13 mouse cellular contexts compared by ENCODE assay signal in genomic region chr10:81259225-81259884, GRCm38 (mm10). TPM values are rescaled to one million over a fixed set of nuclear protein-coding genes. Genes with fewer than 3 reads are reported as not detected.
DNase-seq lines count a peak whose midpoint lies in the region; ATAC-seq and TF ChIP-seq lines count a peak whose summit lies in the region.
"Had no signal": no experiment of that assay in that cellular context is flagged by ENCODE, and none has a peak within 500 bp of the region (broad histone marks: within the 10 kb centered on the region; RNA-seq: fewer than 3 reads in every experiment).

No protein-coding gene starts in this region.

- H3K4me2 ChIP-seq in midbrain, embryonic 12.5 days (replicated peaks): 0 out of 2 replicates have a peak overlapping the region, but pooled peaks have one; percentile 3
- H3K4me2 ChIP-seq in liver, postnatal 0 days (ENCODE audit: low read depth, low read length): no peak overlapping the region
- no peak overlapping the region for H3K4me2 ChIP-seq in intestine, embryonic 16.5 days (ENCODE audit: low read depth, low read length)
- H3K4me2 ChIP-seq: heart, embryonic 12.5 days had no signal

- H3K4me3 ChIP-seq in midbrain, embryonic 12.5 days: no peak overlapping the region
- no peak overlapping the region for H3K4me3 ChIP-seq in liver, postnatal 0 days (ENCODE audit: low read depth, low read length)
- no peak overlapping the region for H3K4me3 ChIP-seq in intestine, embryonic 16.5 days (ENCODE audit: low read length)
- H3K4me3 ChIP-seq: heart, embryonic 12.5 days had no signal

- no peak; the same call in 1 of the 2 replicates for ATAC-seq in midbrain, embryonic 12.5 days (ENCODE audit: low FRiP score, low read depth)
- no peak for ATAC-seq in liver, postnatal 0 days
- no peak for ATAC-seq in intestine, embryonic 16.5 days

- peak; percentile 59 for DNase-seq in cerebellum, adult 9-11 months
- DNase-seq in cerebellum, adult 11 months: no peak
- DNase-seq in right cerebral cortex, postnatal 25 days: peak; percentile 40
- DNase-seq in right cerebral cortex, postnatal 36 days (ENCODE audit: low spot score in 2 of 2): no peak
- DNase-seq in liver, postnatal 0 days: no peak
- no peak for DNase-seq in thymus, adult 18-20 months
- DNase-seq: cerebellum, adult 11-12 months; kidney, adult 18-20 months; lung, adult 2 months; thymus, adult 2 months had no signal

- no peak for TF ChIP-seq CTCF in liver, postnatal 0 days (IDR thresholded peaks at IDR 0.05; ENCODE audit: low read depth)

- peaks cover 30% of the 10 kb centered on the region for H3K36me3 ChIP-seq in midbrain, embryonic 12.5 days
- peaks cover 12% of the 10 kb centered on the region for H3K36me3 ChIP-seq in liver, postnatal 0 days (replicated peaks; ENCODE audit: insufficient read depth, low read length)
- peaks cover 7% of the 10 kb centered on the region; the same call in 1 of the 2 replicates for H3K36me3 ChIP-seq in intestine, embryonic 16.5 days (ENCODE audit: control insufficient read depth, insufficient read depth, low read length)

- H3K27ac ChIP-seq in midbrain, embryonic 12.5 days (replicated peaks): no peak overlapping the region
- H3K27ac ChIP-seq in liver, postnatal 0 days (ENCODE audit: low read depth): no peak overlapping the region
- H3K27ac ChIP-seq in intestine, embryonic 16.5 days (ENCODE audit: low read length): no peak overlapping the region

- WGBS in midbrain, embryonic 12.5 days: 45% methylated on average over 21 of the region's 21 CpGs
- WGBS in liver, postnatal 0 days (ENCODE audit: insufficient replicate concordance): 56% methylated on average over 21 of the region's 21 CpGs
- WGBS in intestine, embryonic 16.5 days: 42% methylated on average over 21 of the region's 21 CpGs

- H3K27me3 ChIP-seq in midbrain, embryonic 12.5 days: peaks cover 63% of the 10 kb centered on the region
- H3K27me3 ChIP-seq in liver, postnatal 0 days (ENCODE audit: insufficient read depth, low read length): peaks cover 31% of the 10 kb centered on the region
- H3K27me3 ChIP-seq in intestine, embryonic 16.5 days (replicated peaks; ENCODE audit: control insufficient read depth, insufficient read depth, low read length): peaks cover 32% of the 10 kb centered on the region

- H3K9ac ChIP-seq in midbrain, embryonic 12.5 days (replicated peaks): no peak overlapping the region; the same call in 1 of the 2 replicates
- H3K9ac ChIP-seq in liver, postnatal 0 days (replicated peaks): no peak overlapping the region
- H3K9ac ChIP-seq in intestine, embryonic 16.5 days (ENCODE audit: low read depth, low read length): no peak overlapping the region
- H3K9ac ChIP-seq: heart, embryonic 12.5 days had no signal

- peaks cover 22% of the 10 kb centered on the region for H3K4me1 ChIP-seq in midbrain, embryonic 12.5 days
- peaks cover 5% of the 10 kb centered on the region; the same call in 1 of the 2 replicates for H3K4me1 ChIP-seq in liver, postnatal 0 days (ENCODE audit: insufficient read depth)
- peaks cover 8% of the 10 kb centered on the region for H3K4me1 ChIP-seq in intestine, embryonic 16.5 days (ENCODE audit: control insufficient read depth, insufficient read depth, low read length)

- TF ChIP-seq EP300 in liver, postnatal 0 days (IDR thresholded peaks at IDR 0.05; ENCODE audit: low read depth): no peak

- H3K9me3 ChIP-seq in midbrain, embryonic 12.5 days: peaks cover 4% of the 10 kb centered on the region; the same call in 1 of the 2 replicates
- peaks cover 7% of the 10 kb centered on the region for H3K9me3 ChIP-seq in liver, postnatal 0 days (ENCODE audit: low read length)
- peaks cover 10% of the 10 kb centered on the region; the same call in 1 of the 2 replicates for H3K9me3 ChIP-seq in intestine, embryonic 16.5 days (ENCODE audit: control insufficient read depth, low read length)

RNA-seq across cellular contexts. Expression of gene Matk, which starts 6.6 kb away (rescaled TPM):
- polyA plus RNA-seq in midbrain, embryonic 12.5 days (2016; fragmentation: Nextera tagmentation; extraction: Ambion mirVana): 4.3 and 5.0 TPM in 2 replicates
- polyA plus RNA-seq in liver, postnatal 0 days (2015; fragmentation: Nextera tagmentation; extraction: Ambion mirVana): 1.7 TPM in 2 replicates
- 2.0 and 2.3 TPM in 2 replicates for polyA plus RNA-seq in intestine, embryonic 16.5 days (2015; fragmentation: Nextera tagmentation; extraction: Ambion mirVana)

RNA-seq across cellular contexts. Expression of gene Mrpl54, which starts 7.4 kb away (rescaled TPM):
- polyA plus RNA-seq in midbrain, embryonic 12.5 days (2016; fragmentation: Nextera tagmentation; extraction: Ambion mirVana): 168 and 169 TPM in 2 replicates
- 110 and 112 TPM in 2 replicates for polyA plus RNA-seq in liver, postnatal 0 days (2015; fragmentation: Nextera tagmentation; extraction: Ambion mirVana)
- 240 and 249 TPM in 2 replicates for polyA plus RNA-seq in intestine, embryonic 16.5 days (2015; fragmentation: Nextera tagmentation; extraction: Ambion mirVana)

RNA-seq across cellular contexts. Expression of gene Apba3, which starts 7.4 kb away (rescaled TPM):
- 34.8 and 36.1 TPM in 2 replicates for polyA plus RNA-seq in midbrain, embryonic 12.5 days (2016; fragmentation: Nextera tagmentation; extraction: Ambion mirVana)
- 21.1 and 23.2 TPM in 2 replicates for polyA plus RNA-seq in liver, postnatal 0 days (2015; fragmentation: Nextera tagmentation; extraction: Ambion mirVana)
- 72.2 and 83.1 TPM in 2 replicates for polyA plus RNA-seq in intestine, embryonic 16.5 days (2015; fragmentation: Nextera tagmentation; extraction: Ambion mirVana)

RNA-seq across cellular contexts. Expression of gene Zfr2, which starts 26.4 kb away (rescaled TPM):
- polyA plus RNA-seq in midbrain, embryonic 12.5 days (2016; fragmentation: Nextera tagmentation; extraction: Ambion mirVana): 12.1 and 13.6 TPM in 2 replicates
- polyA plus RNA-seq in liver, postnatal 0 days (2015; fragmentation: Nextera tagmentation; extraction: Ambion mirVana): 0.09 and 0.61 TPM in 2 replicates
- 7.1 and 8.0 TPM in 2 replicates for polyA plus RNA-seq in intestine, embryonic 16.5 days (2015; fragmentation: Nextera tagmentation; extraction: Ambion mirVana)

RNA-seq across cellular contexts. Expression of gene Atcay, which starts 28.7 kb away (rescaled TPM):
- 35.5 and 37.2 TPM in 2 replicates for polyA plus RNA-seq in midbrain, embryonic 12.5 days (2016; fragmentation: Nextera tagmentation; extraction: Ambion mirVana)
- not detected in 2 replicates for polyA plus RNA-seq in liver, postnatal 0 days (2015; fragmentation: Nextera tagmentation; extraction: Ambion mirVana)
- 1.4 and 1.5 TPM in 2 replicates for polyA plus RNA-seq in intestine, embryonic 16.5 days (2015; fragmentation: Nextera tagmentation; extraction: Ambion mirVana)

Comparison
In these comparisons a context has a peak if more than half of its experiments do, and no peak if none do; other contexts are left out.
1. DNase-seq: peak in cerebellum, adult 9-11 months (single experiment) and right cerebral cortex, postnatal 25 days (single experiment); none in cerebellum, adult 11 months (single experiment), right cerebral cortex, postnatal 36 days (0 of 2), liver, postnatal 0 days (single experiment) and thymus, adult 18-20 months (0 of 2).